Mouse (Mus musculus) gastrocnemius, postnatal 4 days (tissue): ENCODE data around the gene Atp2a2. TPM values are rescaled to one million over a fixed set of nuclear protein-coding genes. Genes with fewer than 3 reads are reported as not detected.

ENCODE experiments used
- DNase-seq, 2 experiments: peaks; one replicate each; pipeline ENCODE4 v3.0.0; 2021 to 2022; ENCODE audit warnings: low spot score in 2 of 2, mixed read lengths in 2 of 2
- total RNA-seq, 2 experiments: library from RNA; stranded (reverse); gene quantifications; 2 replicates each; pipeline ENCODE4 v1.2.3; 2021

The Atp2a2 gene
- total RNA-seq, 2 experiments from 2014 or later: 250 to 265 TPM

DNA sequence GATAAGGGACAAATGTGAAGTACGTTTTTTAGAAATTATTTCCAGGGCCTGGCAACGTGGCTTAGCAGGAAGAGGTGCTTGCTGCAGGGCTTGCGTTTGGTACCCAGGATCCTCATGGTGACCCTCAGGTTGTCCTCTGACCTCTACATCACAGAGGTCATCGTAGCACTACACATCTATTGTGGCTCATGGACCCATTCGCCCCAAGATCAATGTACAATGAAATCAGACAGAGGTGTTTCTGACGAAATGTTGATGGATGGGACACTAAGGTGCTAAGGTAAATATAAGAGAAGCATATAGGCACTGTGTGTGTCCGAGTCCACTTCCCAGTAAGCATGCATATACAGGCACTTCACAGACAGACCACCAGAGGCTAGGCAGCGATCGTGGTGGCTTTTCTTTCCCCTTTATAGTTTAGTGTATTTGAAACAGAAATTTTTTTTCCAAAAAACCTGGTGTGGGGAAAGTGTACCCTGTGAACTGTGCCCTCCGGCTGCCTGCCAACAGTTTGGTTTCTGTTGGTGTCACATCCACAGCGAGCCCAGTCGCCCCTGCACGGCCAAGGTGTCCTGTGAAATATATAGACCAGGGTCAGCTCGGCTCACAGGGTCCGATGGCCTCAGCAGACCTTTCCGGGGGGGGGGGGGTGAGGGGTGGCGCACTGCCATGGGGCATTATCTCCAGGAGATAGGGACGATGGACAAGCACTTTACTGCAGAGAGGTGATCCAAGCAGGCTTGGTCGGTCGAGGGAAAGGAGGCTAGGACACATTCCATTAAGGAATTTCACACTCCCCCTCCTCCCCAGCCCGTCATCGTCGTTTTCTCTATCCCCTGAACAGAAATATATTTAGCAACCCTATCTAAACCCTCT lies 18.5 kb upstream of the Atp2a2 start:
- DNase-seq: no peak

DNA sequence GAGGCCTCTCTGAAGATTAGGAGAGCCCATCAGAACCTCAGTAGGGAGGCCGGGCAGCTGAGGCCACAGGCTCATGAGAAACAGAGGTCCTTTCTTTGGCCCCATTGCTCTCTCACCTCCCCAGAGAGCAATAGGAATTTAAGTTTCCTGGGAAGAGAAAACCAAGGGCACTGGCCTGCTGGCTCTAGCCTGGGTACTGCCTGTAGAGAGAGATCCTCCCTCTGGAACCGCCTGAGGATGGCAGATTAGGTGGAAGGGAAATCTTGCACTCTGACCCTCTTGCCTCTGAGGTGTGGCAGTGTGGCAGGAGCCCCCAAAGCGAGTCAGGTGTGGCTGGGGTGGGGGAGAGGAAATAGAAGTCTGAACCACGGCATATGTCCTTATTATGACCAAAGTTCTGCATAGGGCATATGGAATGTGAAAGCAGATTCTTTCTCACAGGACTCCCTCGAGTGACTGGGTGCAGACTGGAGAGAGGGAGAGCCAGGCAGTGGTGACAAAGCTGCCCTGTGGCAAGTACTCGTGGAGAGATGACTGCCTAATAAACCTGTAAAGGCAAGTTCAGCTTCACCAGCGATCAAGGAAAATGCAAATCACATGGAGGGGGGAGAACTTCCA lies 17.1 kb upstream of the Atp2a2 start:
- DNase-seq: no peak

DNA sequence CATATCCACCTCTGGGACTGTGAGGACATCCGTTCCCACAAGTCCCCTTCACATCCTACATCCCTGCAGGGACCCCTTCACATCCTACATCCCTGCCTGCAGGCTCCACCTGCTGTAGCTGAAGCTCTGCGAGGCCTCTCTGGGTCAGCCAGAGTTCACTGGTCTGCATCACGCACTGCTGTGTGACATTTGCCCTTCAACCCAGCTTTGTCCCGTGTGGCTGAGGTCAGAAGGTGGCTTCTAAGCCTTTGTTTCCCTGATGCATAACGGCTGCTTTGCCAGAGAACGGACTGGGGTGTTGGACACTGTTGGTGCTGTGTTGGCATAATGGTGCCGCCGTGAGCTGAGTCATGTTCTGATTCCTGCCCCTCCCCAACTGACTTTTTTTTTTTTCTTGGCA lies 16.2 kb upstream of the Atp2a2 start:
- no peak for DNase-seq

DNA sequence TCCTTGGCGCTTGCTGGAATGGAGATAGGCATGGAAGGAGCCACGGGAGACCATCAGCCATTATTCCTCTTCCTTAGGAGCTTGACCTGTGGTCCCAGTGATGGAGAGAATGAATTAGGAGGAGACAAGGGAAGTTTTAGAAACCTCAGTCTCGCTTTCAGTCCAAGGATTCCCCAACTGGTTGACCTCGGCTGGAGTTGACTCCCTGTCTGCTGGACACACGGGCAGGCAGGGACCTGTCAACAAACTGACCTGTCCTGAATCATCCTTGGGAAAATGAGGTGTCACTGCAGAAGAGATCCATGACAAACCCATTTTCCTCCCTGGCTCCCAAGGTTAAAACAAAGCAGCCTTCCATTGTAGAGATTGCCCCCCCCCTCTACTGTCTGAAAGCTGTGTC lies 14.9 kb upstream of the Atp2a2 start:
- no peak for DNase-seq

DNA sequence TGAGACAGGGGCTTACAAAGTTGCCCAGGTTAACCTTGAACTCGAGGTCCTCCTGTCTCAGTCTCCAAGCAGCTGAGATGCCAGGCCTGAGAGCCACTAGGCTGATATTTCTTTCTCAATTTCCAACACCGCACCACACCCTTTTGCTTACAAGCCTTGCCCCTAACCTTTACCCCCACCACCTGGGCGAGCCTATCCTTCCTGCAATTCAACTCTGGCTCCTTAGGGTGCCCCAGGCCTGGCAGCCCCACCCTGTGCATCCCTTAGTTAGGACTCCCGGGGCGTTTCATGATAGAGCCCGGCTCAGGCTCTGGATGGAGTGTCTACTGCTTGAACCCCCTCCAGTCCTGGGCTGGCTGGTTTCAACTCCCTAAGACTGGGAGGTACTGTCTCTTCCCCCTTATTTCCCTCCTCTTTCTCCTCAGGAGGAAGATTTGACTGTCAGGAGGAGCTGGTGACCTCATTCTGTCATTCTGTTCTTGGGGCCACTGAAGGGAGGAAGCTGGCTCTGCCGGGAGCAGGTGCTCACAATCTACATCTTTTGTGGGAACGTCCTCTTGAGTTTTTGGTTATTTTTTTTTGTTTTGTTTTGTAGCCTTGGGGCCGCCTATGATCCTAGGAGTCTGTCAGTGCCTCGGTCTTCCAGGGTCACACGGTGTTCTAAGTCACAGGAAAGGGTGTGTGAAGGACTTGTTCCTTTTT lies 14.2 kb upstream of the Atp2a2 start:
- no peak for DNase-seq

DNA sequence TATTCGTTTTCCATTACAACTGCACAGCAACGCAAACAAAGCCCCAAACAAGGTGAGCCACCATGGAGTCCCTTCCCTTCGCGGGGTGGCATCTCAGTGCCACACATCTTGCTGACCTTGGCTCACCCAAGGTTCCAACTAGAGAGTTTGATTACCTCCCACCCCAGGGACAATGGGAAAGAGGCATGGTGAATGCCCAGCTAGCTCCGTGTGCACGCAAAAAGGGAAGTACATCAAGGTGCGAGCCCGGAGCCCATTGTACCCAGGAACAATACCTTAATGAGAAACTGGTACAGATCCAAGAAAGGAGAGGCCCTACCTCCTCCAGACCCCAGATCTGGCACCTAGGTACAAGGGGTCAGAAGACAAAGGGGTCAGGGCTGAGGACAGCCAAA lies 12.1 kb upstream of the Atp2a2 start:
- DNase-seq: no peak

DNA sequence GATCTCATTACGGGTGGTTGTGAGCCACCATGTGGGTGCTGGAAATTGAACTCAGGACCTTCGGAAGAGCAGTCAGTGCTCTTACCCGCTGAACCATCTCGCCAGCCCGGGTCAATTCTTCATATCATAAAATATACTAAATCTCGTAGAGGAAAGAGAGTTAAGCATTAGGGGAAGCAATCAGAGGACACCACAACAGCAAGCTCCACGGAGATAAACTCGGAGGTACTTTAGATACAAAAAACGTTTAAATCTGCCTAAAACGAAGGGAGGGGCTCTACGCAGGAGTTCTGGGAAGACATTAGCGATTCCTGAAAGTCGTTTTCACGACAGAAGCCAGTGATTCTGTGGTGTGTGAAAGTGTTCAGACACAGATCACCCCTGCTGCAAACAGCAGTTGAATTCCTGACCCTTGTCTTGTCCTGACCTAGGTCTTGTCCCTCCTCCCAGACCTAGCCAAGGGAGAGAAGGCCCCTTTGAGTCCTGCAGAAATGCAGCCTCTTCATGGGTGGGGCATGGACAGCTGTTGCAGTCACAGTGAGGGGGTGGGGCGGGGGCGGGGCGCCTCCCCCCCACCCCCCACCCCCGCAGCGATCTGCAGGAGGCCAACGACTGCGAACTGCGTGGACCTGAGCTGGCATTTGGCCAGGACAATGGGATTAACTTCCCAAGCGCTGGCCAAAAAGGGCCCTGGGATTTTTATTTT lies 11.5 kb upstream of the Atp2a2 start:
- no peak for DNase-seq

DNA sequence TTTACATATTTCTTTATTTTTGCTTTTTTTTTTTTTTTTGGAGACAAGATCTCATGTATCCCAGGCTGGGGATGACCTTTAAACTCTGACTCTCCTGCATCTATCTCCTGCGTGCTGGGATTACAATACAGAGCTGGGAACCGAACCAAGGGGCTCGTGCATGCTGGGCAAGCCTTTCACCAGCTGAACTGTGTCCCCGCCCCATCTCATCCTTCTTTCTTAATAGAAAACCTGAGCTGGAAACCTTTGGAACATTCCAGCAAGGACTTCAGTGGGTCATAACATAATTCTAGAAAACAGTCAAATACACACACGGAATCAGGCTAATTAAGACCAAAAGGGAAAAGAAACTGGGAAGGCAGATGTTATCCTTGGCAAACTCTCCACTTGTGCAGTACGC lies 10.0 kb upstream of the Atp2a2 start:
- no peak for DNase-seq

DNA sequence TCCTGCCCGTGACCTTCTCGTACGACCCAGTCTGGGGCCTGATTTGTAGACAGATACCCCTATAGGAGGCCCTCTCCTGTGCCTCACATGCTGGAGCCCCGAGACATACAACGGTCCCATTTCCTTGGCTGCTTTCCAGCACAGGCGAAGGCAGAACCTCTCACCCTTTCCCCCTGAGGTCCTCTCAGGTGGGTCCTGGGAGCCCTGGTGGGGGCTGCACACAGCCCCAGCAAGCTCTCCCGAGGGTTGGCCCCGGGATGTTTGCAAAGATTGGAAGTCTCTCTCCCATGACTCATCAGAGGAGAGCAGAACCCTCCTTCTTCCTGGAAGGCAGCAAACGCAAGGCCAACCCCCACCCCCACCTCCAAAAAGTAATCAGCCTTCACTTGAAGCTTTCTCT lies 9.4 kb upstream of the Atp2a2 start:
- DNase-seq: no peak

DNA sequence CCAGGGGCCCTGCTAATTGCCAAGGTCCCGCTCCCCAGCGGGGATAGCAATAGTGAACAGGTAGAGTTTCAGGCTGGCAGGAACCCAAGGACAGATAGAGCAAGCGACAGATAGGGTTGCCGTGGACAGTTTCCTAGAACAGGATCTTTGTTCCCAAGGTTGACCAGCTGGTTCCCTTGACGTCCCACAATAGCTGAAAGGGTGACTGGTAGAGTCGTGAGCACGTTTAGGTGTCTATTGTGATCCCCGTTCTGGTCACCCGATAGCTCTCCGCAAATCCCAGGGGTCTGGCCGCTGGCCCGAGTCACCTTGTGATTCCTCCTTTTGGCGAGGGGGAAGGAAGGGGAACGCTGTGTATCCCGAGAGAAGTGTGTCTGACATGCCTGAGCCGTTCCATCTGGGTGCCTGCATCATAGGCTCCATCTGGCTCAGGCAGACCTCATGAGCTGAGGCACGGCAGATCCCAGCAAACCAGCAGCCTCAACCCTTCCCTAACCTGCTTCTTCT lies 8.7 kb upstream of the Atp2a2 start:
- no peak for DNase-seq

DNA sequence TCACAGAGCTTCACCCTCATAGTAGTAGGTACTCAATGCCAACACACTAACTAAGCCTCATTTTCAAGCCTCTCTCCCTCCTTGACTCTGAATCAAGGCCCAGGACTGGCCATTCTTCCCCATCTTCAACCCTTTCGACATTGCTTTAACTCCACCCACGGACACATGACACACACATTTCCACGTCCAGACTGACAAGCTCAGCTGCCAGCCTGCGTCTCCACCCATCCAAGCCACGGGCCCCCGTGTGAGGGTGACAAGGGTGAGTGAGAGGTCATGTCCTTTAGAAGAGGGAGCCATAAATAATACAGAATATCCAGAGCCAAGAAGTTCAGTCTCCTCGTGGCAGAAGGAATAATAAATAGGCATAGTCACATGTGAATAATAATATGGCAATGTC lies 7.6 kb upstream of the Atp2a2 start:
- DNase-seq: no peak

DNA sequence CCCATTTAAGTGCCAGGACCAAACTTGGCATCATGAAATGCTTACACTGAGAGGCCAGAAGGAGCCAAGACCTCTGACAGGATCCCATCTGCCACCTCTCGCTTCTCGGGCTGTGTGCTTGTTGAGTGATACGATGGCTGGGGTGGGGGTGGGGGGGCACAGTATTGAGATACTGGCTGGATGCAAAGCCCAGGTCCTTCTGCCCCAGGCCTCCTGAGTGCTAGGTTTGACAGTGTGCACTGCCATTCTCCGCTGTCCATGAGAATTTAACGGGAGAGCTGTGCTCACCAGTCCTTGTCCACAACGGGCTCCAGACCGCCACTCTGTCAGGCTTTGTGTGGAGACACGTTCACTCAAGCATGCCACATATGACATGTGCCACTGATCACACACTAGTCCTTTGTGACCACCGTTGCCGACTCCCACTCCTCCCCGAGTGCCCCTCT lies 6.9 kb upstream of the Atp2a2 start:
- no peak for DNase-seq

DNA sequence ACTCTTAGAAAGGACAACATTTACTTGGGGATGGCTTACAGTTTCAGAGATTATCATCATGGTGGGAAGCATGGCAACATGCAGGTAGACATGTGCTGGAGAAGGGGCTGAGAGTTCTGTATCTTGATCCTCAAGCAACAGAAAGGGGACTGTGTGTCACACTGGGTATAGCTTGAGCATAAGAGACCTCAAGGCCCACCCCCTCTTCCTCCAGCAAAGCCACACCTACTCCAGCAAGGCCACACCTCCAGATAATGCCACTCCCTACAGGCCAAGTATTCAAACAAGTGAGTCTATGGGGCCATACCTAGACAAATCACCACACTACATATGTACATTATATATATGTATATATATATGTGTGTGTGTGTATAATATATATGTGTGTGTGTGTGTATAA lies 5.4 kb upstream of the Atp2a2 start:
- DNase-seq: no peak

DNA sequence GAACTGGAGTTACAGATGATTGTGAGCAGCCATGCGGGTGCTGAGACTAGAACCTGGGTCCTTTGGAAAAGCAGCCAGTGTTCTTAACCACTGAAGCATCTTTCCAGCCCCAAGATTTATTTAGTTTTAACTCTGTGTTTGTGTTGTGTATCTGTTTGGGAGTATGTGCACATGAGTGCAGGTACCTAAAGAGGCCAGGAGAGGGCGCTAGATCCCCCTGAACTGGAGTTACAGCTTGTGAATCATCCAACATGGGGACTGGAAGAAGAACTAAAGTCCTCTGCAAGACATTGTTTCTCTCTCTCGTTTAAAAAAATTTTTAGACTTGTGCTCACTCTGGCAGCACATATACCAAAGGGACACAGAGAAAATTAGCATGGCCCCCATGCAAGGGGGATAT lies 4.4 kb upstream of the Atp2a2 start:
- no peak for DNase-seq

DNA sequence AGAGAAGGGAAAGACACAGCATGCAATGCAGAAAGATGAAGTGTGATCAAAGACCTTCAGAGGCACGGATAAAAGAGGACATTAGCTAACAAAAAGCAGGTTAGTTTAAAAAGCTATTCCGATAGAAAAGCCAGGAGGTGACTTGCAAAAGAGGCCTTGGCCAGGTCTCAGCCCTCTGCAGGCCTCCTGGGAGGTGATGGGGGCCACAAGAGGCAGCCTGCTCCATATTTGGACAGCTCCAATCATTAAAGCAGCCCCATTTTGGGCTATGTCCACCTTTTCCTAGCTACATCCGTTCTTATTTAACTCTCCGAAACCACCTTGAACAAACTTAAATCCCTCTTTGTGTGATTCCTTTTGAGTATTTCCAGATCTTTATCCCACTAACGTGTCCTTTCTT lies 3.5 kb upstream of the Atp2a2 start:
- DNase-seq: no peak

DNA sequence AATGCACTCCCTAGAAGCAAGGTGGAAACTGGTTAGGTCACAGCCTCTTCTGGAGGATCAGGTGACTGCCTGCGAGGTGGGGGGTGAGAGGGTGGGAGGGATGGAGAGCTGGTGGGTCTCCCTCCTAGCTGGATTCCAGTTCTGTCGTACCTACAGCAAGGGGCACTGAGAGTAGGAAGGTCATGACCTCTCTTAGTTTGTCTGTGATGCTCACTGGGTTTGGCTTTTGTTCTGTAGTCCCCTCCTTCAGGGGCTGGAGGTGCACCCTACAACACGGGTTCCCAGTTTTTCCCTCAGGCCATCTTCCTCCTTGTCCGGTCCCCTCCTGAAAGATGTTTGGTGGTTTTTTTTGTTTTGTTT lies 1.7 kb upstream of the Atp2a2 start:
- no peak for DNase-seq

DNA sequence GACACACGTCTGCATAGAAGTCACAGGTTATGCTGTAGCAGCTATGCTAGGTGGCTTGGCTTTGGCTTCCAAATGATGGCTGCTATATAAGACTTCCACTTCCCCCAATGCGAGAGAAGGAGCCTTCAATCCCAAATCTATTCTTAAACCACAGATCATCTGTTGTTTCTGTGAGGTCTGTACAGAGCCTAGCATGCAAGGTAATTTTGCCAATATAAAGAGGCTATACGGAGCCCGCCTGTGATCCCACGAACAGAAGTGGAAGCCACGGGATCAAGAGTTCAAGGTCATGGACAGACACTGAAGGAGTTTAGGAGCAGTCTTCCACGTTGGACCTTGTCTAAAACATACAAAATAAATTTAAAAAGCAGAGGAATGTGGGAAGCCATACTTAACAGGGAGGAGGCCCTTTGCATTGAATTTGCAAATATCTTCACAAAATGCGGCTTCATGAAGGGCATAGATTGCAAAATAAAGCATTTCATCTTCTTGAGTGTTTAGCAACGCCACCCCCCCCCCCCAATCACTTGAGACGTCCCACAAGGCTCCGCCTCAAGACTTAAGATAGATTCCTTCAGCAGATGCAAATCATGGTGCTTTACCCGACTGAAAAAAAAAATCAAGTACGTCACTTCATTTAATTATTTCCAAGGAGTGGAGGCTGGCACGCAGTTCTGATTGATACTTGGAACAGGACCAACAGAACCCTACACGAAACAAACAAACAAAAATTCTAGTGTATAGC lies 1.2 kb upstream of the Atp2a2 start:
- DNase-seq: no peak

DNA sequence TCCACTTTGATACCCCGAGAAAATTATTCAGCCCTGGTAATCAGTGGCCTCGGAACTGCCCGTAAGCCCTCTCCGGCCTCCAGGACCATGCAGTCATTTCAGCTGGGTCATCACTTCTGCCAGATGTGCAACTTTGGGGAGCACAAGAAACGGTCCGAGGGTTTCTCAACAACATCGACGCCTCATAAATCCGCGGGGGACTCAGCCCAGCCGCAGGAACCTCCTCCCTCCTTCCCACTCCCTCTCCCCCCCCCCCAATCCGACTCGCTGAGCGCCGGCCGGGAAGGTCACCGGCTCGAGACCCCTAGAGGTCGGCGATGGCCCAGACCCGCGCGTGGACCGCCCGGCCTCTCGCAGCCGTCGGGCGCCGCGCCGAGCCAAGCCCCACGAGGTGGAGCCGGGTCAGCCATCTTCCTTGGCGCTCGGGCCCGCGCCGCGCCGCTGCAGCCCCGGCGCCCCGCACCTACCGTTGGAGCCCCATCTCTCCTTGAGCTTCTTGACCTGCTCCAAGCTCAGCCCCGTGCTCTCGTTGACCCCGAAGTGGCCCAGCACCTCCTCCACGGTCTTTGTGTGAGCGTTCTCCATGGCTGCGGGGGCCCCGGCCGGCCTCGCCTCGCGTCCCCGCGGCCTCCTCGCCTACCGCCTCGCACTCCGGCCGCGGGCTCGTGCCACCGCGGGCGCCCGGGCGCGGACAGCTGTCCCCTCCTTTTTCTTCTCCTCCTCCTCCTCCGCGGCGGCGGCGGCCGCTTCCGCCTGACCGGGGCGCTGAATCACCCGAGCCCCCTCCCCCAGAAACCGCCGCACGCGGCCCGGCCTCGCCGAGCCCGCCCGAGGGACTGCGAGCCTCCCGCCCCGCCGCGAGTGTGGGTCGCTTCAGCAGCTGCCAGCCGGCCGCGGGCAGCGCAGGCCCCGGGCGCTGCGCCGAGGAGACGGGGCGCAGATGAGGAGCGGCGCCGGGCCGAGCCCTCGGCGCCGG lies 636 bp downstream of the Atp2a2 start:
- DNase-seq: peak; percentile 58 to 79

DNA sequence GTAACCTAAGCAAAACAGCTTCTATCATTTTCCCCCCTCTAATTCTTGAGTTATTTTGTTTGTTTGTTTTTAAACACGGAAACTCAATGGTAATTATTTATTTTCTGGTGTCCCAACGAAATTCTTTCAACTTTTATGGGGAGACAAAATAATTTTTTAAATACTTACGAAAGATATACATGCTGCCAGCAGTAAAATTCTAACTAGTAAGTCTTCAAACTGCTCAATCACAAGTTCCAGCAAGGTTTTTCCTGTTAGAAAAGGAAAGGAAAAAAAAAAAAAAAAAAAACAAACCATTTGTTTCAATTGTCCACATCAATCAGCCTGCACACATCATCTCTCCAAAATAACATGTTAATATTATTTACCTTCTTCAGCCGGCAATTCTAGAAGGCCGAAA lies 1.5 kb downstream of the Atp2a2 start:
- no peak for DNase-seq

DNA sequence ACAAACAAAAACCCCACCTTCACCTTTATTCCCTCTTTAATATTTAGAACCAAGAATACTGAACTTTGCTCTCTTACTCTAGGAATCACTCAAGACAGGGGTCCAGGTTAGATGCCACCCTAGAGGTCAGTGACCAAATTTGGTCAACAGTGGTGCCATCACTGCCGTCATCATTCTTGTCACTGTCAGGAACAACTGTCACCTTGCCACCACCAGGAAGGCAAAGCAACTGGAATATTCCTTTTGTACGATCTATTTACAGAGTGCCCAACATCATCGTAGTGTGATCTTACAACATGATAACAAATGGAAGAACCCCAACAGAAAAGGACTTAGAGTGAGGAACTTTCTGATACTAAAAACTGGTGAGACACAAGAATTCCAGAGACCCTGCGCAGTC lies 1.9 kb downstream of the Atp2a2 start:
- no peak for DNase-seq
